Mouse (Mus musculus) cerebellum, adult 2 months (tissue): ENCODE results near the gene Tfrc.

Experiments
- CTCF ChIP-seq: fragments of 200-500 bp; IDR thresholded peaks from 2 replicates; pipeline ENCODE4 v1.5.1; 2011; ENCODE audit warnings: low read depth, mild to moderate bottlenecking, control low read depth, low read length, moderate library complexity, borderline replicate concordance; ENCODE audit not compliant: insufficient read depth
- POLR2A ChIP-seq: fragments of 200-500 bp; IDR thresholded peaks from 2 replicates; pipeline ENCODE4 v1.6.1; 2011; ENCODE audit warnings: low read length, control low read depth, borderline replicate concordance; ENCODE audit not compliant: insufficient read depth

DNA sequence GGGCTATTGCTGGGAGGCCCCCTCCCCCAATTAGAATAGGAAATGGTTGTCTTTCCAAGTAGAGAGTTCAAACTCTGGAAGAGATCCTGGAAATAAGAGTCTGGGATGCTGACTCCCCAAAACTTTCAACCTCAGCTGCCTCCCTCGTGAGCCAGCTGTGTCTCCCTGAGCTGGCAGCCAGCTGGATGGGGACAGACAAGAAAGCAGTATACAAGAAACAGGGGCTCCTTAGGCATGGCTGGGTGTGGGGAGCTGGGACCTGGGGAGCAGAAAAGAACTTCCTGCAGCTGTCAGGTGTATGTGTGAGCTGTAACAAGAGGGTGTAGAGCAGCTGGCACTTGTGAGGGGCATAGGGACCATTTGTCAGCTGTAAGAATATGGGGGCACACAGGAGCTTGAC lies 51.4 kb downstream of the Tfrc start:
- TF ChIP-seq POLR2A (no peak), CTCF (no peak)
